Mouse (Mus musculus) bone marrow macrophage, adult 2 months (primary cell): ENCODE data around the gene Unc79.

Experiments used
- CTCF ChIP-seq: IDR thresholded peaks from 2 replicates; pipeline ENCODE4 v1.5.1; 2012; ENCODE audit warnings: low read depth, mild to moderate bottlenecking, low read length, moderate library complexity
- POLR2A ChIP-seq: IDR thresholded peaks from 2 replicates; pipeline ENCODE4 v1.6.1; 2012; ENCODE audit warnings: mild to moderate bottlenecking, low read depth, low read length, borderline replicate concordance

- TF ChIP-seq CTCF (no peak), POLR2A (no peak)
These were observed 173.3 kb downstream of the Unc79 start for GRCm38 (mm10) chr12:103121928-103122327.
